Mouse (Mus musculus): Measurements from ENCODE around the gene Cntd1.

Cntd1 gene

DNA sequence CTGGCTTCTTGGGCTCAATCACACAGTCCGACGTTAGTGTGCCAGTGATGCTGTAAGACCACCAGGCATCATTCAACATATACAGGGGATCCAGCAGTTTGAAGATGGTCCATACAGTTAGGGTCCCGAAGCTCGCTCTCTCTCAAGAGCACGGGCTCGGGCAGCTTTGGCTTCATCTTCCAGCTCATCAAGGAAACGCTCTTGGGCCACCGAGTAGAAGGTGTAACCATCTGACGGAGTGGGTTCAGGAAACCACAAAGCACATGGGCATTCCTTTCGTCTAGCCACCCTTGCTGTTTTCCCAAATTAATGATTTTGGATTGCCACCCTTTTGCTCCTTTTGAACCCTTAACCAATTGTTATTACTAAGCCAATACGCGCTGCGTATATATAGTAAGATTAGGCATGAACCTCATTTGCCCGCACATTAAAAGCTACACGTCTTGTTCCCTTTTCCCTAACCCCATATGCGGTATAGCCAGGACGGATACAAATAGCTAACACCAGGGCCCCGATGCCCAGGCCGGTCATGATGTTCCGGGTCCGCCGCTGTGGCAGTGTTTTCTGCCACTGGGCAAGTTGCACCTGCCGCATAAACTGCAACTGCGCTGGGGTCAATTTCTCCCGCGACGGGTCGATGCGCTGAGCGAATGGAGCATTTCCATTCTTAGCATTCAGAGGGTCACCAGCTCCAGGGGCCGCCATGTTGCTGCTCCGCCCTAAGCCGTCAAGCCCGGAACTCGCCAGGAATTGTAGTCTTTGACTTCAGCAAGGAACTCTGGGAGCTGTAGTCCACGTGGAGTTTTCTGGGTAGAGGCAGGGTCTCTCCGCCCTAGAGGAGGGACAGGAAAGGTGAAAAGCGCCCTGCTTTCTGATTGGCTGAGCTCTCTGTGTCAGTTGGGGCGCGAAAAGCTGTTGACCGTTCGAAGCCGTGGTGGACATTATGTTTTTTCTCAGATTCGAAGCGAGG lies at the start of gene Cntd1, which contains the start of gene Coa3:
Cntd1 (plus strand) TSS at position 790 of the 970 bp plus-strand sequence.
Coa3 (minus strand) TSS at position 892 of the 970 bp plus-strand sequence.
- peak; percentile 90 for DNase-seq (ENCODE audit: low read depth, low spot score)

- no peak for DNase-seq (ENCODE audit: low read depth, low spot score)
Measured at GRCm38 (mm10) chr11:101229361-101229900, 49.4 kb upstream of the Cntd1 start.

GRCm38 (mm10) chr11:101230061-101230511 lies 48.7 kb upstream of the Cntd1 start:
- DNase-seq (ENCODE audit: low read depth, low spot score): no peak

DNA sequence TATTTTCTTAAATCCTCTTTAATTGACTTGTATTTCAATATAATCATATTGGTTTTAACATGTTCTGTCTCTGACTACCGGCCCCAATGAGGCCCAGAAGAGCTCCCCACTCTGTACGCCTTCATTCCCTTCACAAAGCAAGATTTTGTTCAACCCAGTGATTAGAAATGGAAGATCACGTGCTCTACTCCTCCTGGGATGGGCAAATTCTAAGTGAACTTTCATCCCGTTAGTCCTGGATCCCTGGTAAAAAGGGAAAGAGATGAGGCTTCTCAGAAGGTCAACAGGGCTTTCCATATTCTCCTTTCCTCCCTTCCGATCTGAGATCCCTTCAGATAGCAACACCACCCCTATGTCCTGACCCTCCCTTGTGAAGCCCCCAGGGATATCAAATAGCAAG lies 48.3 kb upstream of the Cntd1 start:
- no peak for DNase-seq (ENCODE audit: low read depth, low spot score)

DNA sequence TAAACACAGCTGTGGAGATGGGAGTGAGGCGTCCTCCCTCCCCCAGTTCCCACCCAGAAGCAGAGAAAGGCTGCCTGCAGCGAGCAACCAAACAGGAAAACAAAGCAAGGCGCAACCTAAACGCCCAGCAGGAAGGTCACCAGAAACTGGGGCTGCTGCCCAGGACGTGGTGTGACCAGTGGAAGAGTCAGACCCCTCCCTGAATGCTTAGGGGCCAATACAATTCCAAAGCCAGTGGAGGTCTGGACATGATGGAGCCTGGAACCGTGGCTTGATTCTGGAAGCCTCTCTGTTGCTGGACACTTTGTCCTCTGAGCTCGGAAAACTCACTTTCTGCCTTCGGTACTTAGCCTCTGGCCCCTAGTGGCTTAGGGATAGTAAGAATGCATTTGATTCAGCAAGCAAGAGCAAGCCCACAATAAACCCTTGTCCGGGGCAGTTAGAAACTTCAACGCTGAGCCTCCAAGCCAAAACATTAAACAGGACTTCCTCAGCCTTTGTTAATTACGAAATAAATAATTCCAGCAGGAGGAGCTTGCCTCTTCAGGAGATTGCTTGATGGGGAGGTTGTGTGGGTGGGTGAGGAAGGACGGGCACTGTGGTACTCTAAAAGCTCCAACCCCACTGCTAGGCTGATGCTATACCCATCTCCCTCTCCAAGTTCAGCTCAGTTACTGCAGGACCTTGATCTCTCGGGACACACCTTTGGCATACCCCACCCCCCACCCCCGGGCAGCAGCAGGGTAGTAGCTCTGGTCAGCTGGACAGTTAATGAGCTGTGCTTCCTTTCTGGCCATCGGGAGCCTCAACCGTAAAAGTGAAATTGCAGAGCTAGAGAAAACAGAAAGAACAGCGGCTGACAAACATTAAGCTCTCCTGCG lies 47.6 kb upstream of the Cntd1 start:
- no peak for DNase-seq (ENCODE audit: low read depth, low spot score)

DNA sequence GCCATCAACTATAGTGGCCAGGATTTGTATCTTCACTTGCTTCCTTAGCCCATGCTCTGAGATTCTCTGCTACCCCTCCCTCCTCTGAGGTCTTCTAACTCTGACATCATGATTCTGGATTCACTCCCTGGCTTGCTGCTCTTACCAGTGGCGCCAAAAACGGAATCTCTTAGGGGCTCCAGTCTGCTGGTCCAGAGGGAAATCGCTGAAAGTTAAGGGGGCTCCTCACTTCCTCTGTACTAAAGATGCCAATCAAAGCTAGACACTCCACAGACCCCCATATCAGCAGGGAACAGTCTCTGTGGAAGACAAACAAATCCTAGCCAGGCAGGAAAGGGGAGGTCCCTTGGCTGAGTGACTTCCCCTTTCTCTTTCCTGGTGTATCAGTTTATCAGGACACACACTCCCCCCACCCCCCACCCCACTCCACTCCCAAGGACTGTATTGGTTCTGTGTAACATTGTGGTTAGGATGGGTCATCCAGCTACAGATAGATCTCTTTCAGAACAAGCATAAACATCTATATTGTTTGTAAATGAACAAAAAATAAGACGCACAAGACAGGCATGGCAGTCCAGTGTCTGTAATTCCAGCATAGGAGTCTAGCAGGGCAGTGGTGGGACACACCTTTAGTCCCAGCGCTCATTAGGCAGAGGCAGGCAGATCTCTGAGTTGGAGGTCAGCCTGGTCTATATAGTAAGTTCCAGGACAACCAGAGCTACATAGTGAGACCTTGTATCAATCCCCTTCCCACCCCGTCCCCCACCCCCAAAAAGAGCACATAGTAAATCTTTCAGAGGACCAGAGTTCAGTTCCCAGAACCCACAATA lies 46.6 kb upstream of the Cntd1 start:
- DNase-seq (ENCODE audit: low read depth, low spot score): no peak

GRCm38 (mm10) chr11:101233240-101233639 lies 45.6 kb upstream of the Cntd1 start:
- no peak for DNase-seq (ENCODE audit: low read depth, low spot score)

DNA sequence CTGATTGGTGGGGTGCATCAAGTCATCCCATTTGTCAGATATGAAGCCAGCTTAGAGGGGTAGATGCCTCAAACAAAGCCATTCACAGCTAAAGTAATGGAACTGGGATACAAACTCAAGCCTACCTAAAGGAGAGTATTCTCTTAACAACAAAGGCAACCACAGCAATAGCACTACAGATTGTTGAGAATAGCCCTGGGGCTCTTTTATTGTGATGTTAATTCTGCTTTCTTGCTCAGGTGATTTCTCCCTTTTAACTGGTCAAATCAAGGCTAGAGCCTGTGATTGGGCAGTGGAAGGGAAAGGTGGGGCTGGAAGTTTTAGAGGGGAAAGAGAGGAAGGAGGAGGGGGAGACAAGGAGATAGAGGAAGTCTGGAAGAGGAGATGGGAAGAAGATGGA lies 44.7 kb upstream of the Cntd1 start:
- DNase-seq (ENCODE audit: low read depth, low spot score): peak; percentile 78

DNA sequence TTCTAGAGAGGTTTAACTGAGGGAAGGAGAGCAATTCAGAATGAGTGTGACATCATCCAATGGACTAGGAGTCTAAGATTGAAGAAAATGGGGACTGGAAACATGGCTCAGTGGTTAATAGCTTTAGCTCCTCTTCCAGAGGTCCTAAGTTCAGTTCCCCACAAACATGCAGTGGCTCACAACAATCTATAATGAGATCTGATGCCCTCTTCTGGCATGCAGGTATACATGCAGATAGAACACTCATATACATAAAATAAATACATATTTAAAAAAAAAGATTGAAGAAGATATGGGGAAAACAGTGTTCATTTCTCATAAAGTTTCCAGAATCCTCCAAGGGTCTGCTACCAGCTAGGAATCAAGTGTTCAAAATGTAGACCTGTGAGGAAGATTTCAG lies 43.4 kb upstream of the Cntd1 start:
- DNase-seq (ENCODE audit: low read depth, low spot score): no peak

DNA sequence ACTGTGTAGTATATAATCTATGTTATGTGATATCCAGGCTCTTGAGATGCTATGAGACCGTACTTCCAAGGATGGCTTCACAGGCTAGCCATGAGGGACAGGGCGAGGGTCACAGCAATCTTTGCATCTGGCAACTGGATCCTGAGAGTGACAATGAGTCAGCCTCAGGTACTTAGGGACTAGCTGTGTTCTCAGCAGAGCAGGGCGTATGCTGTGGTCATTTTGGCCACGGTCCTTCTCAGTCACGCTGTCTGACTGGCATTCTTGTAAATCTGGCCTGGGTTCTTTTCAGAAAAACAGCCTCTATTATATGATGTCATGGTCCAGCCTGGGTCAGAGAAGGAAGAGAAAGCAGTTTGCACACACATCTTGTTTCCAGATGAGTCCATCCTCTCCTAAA lies 42.0 kb upstream of the Cntd1 start:
- DNase-seq (ENCODE audit: low read depth, low spot score): no peak

GRCm38 (mm10) chr11:101238071-101238647 lies 40.7 kb upstream of the Cntd1 start:
- DNase-seq (ENCODE audit: low read depth, low spot score): no peak

DNA sequence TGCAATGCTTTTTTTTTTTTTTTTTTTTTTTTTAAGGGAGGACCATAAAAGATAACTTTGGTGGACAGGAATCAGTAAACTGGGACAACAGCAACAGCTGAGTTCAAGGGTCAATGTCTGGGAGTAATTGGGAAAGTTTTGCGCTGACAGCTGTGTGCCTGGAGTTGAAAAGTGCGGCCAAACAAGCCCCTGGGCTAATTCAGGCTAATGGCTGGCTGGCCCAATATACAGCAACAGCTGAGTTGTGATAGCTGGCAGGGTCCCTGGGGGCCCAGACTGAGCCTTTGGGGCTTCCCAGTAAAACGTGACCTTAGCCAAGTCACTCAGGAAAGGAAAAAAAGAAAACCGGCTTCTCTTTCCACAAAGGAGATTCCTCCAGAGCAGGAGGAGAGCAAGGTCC lies 33.7 kb upstream of the Cntd1 start:
- DNase-seq (ENCODE audit: low read depth, low spot score): no peak

DNA sequence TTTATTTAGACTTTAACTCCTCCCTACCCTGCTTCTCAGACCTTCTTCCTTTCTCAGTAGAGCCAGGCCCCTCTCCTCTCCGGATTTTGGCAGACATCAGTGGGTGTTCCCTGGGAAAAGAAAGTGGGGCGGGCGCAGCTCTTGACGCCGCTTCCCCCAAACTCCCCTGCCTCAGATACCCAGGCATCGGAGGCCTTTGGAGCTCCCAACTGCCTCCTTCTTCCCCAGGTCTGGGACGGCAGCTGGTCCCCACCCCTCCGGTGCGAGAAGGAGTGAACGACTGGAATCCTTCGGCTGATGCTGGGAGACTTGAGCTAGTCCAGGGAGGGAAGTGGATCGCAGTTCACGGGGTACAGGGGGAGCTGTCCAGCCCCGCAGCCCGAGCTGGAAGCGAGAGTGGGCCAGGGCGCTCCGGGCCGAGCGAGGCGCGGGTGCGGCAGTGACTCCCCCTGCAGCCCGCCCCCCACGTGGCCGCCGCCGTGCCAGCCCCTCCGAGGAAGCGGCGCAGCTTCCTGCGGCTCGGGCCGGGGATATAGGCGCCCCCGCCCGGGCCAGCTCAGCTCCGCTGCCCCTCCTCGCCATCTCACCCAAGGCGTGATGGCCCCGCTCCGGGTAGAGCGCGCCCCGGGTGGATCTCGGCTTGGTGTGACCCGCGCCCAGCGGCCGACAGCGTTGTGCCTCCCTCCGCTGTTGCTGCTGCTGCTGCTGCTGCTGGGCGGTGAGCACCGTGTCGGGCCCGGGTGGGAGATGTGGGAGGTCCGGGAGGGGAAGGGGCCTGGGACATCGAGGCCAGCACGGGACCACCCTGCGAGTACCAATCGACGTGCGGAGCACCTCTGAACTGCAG lies 32.7 kb upstream of the Cntd1 start, which contains the start of gene Ramp2:
Ramp2 (plus strand) TSS at position 174 of the 847 bp plus-strand sequence.
- no peak for DNase-seq (ENCODE audit: low read depth, low spot score)

- no peak for DNase-seq (ENCODE audit: low read depth, low spot score)
Measured at GRCm38 (mm10) chr11:101246702-101247012, 32.2 kb upstream of the Cntd1 start.

DNA sequence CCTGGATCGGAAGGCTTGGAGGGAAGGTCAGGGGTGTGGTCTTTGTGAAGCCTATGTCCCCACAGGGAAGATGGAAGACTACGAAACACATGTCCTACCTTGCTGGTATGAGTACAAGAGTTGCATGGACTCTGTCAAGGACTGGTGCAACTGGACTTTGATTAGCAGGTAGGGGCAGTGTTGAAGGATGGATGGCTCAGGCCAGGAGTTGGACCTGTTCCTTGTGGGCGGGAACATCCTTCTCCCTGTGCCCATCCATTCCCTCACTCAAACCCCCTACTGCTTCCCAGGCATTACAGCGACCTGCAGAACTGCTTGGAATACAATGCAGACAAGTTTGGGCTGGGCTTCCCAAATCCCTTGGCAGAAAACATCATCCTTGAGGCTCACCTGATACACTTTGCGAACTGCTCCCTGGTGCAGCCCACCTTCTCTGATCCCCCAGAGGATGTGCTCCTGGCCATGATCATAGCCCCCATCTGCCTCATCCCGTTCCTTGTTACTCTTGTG lies 31.2 kb upstream of the Cntd1 start:
- DNase-seq (ENCODE audit: low read depth, low spot score): no peak

DNA sequence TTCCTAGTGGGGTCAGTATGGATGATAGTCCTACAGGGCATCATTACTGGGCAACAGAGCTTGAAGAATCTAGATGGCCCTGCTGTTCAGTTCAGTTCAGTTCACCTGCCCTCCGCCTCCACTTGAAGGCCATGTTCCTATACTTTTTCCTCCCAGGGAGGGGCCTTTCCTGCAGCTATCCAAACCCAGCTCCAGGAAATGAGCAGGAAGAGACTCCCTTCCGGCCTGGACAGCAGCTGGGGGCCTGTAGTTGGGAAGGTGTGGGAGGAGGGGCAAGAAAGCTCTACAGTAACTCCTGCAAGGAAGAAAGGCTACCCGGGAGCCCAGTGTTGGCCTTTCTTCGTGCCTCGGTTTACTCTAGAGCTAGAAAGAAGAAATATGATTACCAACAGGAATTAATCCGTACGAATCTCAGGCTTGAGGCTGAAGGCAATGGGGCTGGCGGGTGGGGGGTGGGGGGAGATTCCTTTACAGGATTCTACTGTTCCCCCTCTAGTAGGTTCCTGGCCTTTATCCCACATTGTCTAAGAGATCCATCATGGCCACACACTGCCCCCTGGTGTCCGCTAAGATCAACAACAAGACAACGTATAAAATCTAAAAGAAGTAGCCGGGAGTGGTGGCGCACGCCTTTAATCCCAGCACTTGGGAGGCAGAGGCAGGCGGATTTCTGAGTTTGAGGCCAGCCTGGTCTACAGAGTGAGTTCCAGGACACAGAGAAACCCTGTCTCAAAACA lies 30.4 kb upstream of the Cntd1 start:
- peak; percentile 79 for DNase-seq (ENCODE audit: low read depth, low spot score)

GRCm38 (mm10) chr11:101251031-101251430 lies 27.8 kb upstream of the Cntd1 start:
- DNase-seq (ENCODE audit: low read depth, low spot score): no peak

DNA sequence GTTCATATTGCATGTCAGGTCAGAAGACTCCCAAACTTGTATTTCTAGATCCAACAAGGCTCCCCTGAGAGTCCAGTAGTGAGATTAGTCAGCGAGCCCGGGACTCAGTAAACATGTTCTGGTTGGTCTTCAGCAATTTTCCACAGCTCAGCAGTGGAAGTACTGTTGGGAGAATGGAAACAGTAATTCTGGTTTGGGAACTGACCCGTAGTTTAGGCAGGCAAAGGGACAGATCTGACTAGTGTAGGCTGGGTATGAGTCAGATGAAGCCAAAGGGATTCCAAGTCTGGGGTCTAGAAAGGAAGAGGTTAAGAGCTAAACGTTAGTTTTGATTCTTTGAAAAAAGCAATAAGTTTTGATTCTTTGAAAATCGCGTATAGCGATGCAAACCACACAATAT lies 25.9 kb upstream of the Cntd1 start:
- DNase-seq (ENCODE audit: low read depth, low spot score): no peak

Data from WW6 (cell line).